ENCODE assay signal across 9 mouse cellular contexts in the genomic region with DNA sequence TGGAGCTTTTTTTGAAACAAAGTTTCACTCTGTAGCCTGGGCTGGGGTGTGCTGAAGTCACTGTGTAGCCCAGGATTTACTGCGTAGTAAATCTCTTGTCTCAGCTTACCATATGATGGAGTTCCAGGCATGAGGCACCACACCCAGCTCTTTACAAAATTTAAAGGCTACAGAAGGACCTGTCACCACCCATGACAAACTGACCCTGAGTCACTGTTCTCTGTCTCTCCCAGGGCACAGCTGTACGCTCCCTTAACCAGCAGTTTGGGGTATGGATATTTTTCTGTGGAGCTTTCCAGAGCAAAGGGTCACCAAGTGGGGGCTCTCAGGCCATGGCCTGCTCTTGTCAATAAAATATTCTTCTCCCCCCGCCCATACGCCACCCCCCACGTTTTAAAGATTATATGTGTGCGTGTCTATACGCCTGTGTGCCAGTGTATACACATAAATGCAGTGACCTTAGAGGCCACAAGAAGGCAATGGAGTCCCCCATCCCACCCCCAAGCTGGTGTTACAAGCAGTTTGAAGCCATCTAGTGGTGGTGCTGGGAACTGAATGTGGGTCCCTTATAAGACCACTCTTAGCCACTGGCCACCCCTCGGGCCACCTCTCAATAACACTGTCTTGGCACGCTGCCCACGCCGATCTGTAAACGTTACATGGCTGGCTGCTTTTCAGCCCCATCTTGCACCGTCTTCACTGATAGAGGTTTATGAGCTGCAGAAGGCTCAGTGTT. TPM values are rescaled to one million over a fixed set of nuclear protein-coding genes. Genes with fewer than 3 reads are reported as not detected.
DNase-seq lines count a peak whose midpoint lies in the region; ATAC-seq and TF ChIP-seq lines count a peak whose summit lies in the region.
"Had no signal": no experiment of that assay in that cellular context is flagged by ENCODE, and none has a peak within 500 bp of the region (broad histone marks: within the 10 kb centered on the region; RNA-seq: fewer than 3 reads in every experiment).

No protein-coding gene starts in this region.

- H3K36me3 ChIP-seq in kidney, embryonic 16.5 days (ENCODE audit: insufficient read depth, low read length), result no peaks in the 10 kb centered on the region
- no peaks in the 10 kb centered on the region for H3K36me3 ChIP-seq in E14TG2a.4 (ENCODE audit: insufficient read depth, low read length)

- ATAC-seq in kidney, embryonic 16.5 days (ENCODE audit: low FRiP score, low TSS enrichment), result no peak; the same call in 1 of the 2 replicates
- peak; percentile 90 for ATAC-seq in granulocyte monocyte progenitor cell, adult 5-6 weeks (replicated peaks; ENCODE audit: poor library complexity, severe bottlenecking)

- no peaks in the 10 kb centered on the region for H3K27me3 ChIP-seq in kidney, embryonic 16.5 days (ENCODE audit: insufficient read depth, low read length)
- H3K27me3 ChIP-seq in E14TG2a.4 (ENCODE audit: insufficient read depth, low read length), result no peaks in the 10 kb centered on the region

- H3K4me2 ChIP-seq in kidney, embryonic 16.5 days (replicated peaks; ENCODE audit: low read depth, low read length), result no peak overlapping the region

- 41% methylated on average over 13 of the region's 13 CpGs for WGBS in kidney, embryonic 16.5 days

- no peaks in the 10 kb centered on the region for H3K9me3 ChIP-seq in kidney, embryonic 16.5 days (ENCODE audit: low read length)
- H3K9me3 ChIP-seq in E14TG2a.4 (ENCODE audit: low read length), result no peaks in the 10 kb centered on the region

- DNase-seq in kidney, adult 11 months, result peak; percentile 13
- DNase-seq in adrenal gland, postnatal 14 days, result peak; percentile 56
- peak; percentile 79 for DNase-seq in left cerebral cortex, postnatal 4 days
- peak; percentile 46 for DNase-seq in naive thymus-derived CD4-positive, alpha-beta T cell, adult 2 months (ENCODE audit: low read depth)
- no peak for DNase-seq in cerebellum, adult 8-10 months

- H3K27ac ChIP-seq in kidney, embryonic 16.5 days (ENCODE audit: low read length), result no peak overlapping the region

- no peak overlapping the region for H3K4me3 ChIP-seq in kidney, embryonic 16.5 days (ENCODE audit: low read length)
- H3K4me3 ChIP-seq in E14TG2a.4 (replicated peaks; ENCODE audit: low read length), result no peak overlapping the region
- H3K4me3 ChIP-seq: erythroblast, embryonic 14.5 days had no signal

- intact Hi-C loops in left cerebral cortex, postnatal 4 days (cut with DNase I), result no loop called here

- H3K4me1 ChIP-seq in kidney, embryonic 16.5 days (ENCODE audit: insufficient read depth, low read length), result no peaks in the 10 kb centered on the region
- no peaks in the 10 kb centered on the region for H3K4me1 ChIP-seq in E14TG2a.4 (replicated peaks; ENCODE audit: low read depth, low read length)

- H3K9ac ChIP-seq in kidney, embryonic 16.5 days (replicated peaks; ENCODE audit: low read length), result no peak overlapping the region

- TF ChIP-seq CTCF in E14TG2a.4 (conservative IDR thresholded peaks at IDR 0.05; ENCODE audit: low read length), result peak; percentile 92

RNA-seq across cellular contexts. Expression of gene Tldc1, which starts 34.8 kb away (rescaled TPM):
- polyA plus RNA-seq in kidney, embryonic 16.5 days (2015; fragmentation: Nextera tagmentation; extraction: Ambion mirVana), result 16.5 and 19.7 TPM in 2 replicates
- total RNA-seq in adrenal gland, postnatal 14 days (2021), result 9.1 and 10.8 TPM in 2 replicates
- total RNA-seq in granulocyte monocyte progenitor cell, adult 5-6 weeks (2014; fragmentation: Nextera tagmentation), result 7.5 and 11.2 TPM in 2 replicates
- 2.2 and 3.9 TPM in 2 replicates for total RNA-seq in granulocyte monocyte progenitor cell, adult 5-6 weeks (2017)
- total RNA-seq in left cerebral cortex, postnatal 4 days (2021), result 10 to 100 TPM; 15.0 to 16.7 TPM

RNA-seq across cellular contexts. Expression of gene Atp2c2, which starts 43.6 kb away (rescaled TPM):
- polyA plus RNA-seq in kidney, embryonic 16.5 days (2015; fragmentation: Nextera tagmentation; extraction: Ambion mirVana), result 1.9 and 2.7 TPM in 2 replicates
- total RNA-seq in adrenal gland, postnatal 14 days (2021), result 0.41 TPM in 2 replicates
- total RNA-seq in granulocyte monocyte progenitor cell, adult 5-6 weeks (2014; fragmentation: Nextera tagmentation), result not detected in 2 replicates
- not detected in 2 replicates for total RNA-seq in granulocyte monocyte progenitor cell, adult 5-6 weeks (2017)
- under 1 TPM; 0.14 to 0.16 TPM for total RNA-seq in left cerebral cortex, postnatal 4 days (2021)
- polyA plus RNA-seq: erythroblast, embryonic 14.5 days had no signal
